Mouse (Mus musculus) intestine, embryonic 16.5 days (tissue): ENCODE results near the gene Vwc2. TPM values are rescaled to one million over a fixed set of nuclear protein-coding genes. Genes with fewer than 3 reads are reported as not detected.

Source experiments
- ATAC-seq: fragments of 200-750 bp; cut with Nextera tagmentation; 2 replicates; pipeline ENCODE4 v1.8.0; 2017; ENCODE audit warnings: moderate TSS enrichment, moderate library complexity
- H3K27ac ChIP-seq: fragments of 300-500 bp; sonication (generic); 2 replicates; pipeline ENCODE4 v1.5.1; 2014; ENCODE audit warnings: mild to moderate bottlenecking, low read length
- H3K27me3 ChIP-seq: fragments of 300-500 bp; sonication (generic); replicated peaks from 2 replicates; pipeline ENCODE4 v1.6.1; 2014; ENCODE audit warnings: low read length, control low read depth, mixed read lengths; ENCODE audit not compliant: control insufficient read depth, insufficient read depth
- H3K36me3 ChIP-seq: fragments of 300-500 bp; sonication (generic); 2 replicates; pipeline ENCODE4 v1.6.1; 2014; ENCODE audit warnings: low read length, control low read depth; ENCODE audit not compliant: control insufficient read depth, insufficient read depth
- H3K4me1 ChIP-seq: fragments of 300-500 bp; sonication (generic); 2 replicates; pipeline ENCODE4 v1.6.1; 2014; ENCODE audit warnings: low read length, control low read depth, mixed read lengths; ENCODE audit not compliant: control insufficient read depth, insufficient read depth
- H3K4me2 ChIP-seq: fragments of 300-500 bp; sonication (generic); 2 replicates; pipeline ENCODE4 v1.6.1; 2014; ENCODE audit warnings: low read depth, low read length, control low read depth
- H3K4me3 ChIP-seq: fragments of 300-500 bp; sonication (generic); 2 replicates; pipeline ENCODE4 v1.5.1; 2014; ENCODE audit warnings: mild to moderate bottlenecking, low read length
- H3K9ac ChIP-seq: fragments of 300-500 bp; sonication (generic); 2 replicates; pipeline ENCODE4 v1.6.1; 2014; ENCODE audit warnings: low read depth, low read length
- H3K9me3 ChIP-seq: fragments of 300-500 bp; sonication (generic); 2 replicates; pipeline ENCODE4 v1.6.1; 2016; ENCODE audit warnings: low read length, control low read depth; ENCODE audit not compliant: control insufficient read depth
- WGBS: fragments of 180-500 bp; shearing (Covaris S2); extraction: QIAGEN DNeasy Blood & Tissue Kit; methylation state at CpG from one replicate; pipeline ENCODE4 v1.1.7; 2014; 5-methylcytosine and 5-hydroxymethylcytosine counted together
- polyA plus RNA-seq: library from polyadenylated mRNA; unstranded; fragments of >200 nt; fragmentation: Nextera tagmentation; extraction: Ambion mirVana; gene quantifications from 2 replicates; pipeline ENCODE4 v1.2.1, GENCODE M21; 2015

Gene Vwc2
- polyA plus RNA-seq, 1 experiment from 2014 or later = 0.22 TPM

DNA sequence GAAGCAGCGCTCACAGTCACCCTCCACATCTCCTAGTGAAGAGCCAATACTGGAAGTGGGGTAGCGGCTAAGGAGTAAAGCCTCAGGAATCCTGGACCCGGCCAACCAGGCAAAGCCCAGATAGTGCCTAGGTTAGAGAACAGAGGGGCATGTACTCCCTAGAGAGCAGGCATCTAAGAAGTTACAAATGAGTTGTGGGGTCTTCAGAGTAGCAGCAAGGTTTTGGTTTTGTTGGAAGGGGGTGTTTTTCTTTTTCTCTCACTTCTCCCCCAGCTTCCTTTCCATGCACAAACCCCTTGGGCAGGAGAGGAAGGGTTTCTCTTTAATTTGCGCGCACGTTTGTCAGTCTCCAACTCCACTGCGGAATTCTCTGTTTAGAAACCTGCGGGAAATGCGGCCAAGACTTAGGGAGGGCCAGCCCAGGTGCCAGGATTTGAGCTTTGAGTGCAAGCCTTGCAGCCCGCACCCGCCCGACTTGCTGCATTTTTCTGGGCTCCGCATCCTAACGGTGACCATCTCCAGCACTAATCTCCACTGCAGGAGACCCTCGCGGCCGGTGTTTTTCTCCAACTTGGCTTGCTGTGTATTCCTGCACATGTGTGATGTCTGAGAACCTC, 1.1 kb downstream of the Vwc2 start:
- Histone ChIP-seq H3K4me2 (peak overlapping the region; percentile 78), H3K9ac (0 out of 2 replicates have a peak overlapping the region, but pooled peaks have one; percentile 33), H3K9me3 (no peaks in the 10 kb centered on the region), H3K27ac (no peak overlapping the region), H3K36me3 (no peaks in the 10 kb centered on the region), H3K4me3 (peak overlapping the region; percentile 48), H3K4me1 (peaks cover 16% of the 10 kb centered on the region), H3K27me3 (peaks cover 47% of the 10 kb centered on the region)
- no peak for ATAC-seq
- WGBS = 1% methylated on average over 17 of the region's 17 CpGs

DNA sequence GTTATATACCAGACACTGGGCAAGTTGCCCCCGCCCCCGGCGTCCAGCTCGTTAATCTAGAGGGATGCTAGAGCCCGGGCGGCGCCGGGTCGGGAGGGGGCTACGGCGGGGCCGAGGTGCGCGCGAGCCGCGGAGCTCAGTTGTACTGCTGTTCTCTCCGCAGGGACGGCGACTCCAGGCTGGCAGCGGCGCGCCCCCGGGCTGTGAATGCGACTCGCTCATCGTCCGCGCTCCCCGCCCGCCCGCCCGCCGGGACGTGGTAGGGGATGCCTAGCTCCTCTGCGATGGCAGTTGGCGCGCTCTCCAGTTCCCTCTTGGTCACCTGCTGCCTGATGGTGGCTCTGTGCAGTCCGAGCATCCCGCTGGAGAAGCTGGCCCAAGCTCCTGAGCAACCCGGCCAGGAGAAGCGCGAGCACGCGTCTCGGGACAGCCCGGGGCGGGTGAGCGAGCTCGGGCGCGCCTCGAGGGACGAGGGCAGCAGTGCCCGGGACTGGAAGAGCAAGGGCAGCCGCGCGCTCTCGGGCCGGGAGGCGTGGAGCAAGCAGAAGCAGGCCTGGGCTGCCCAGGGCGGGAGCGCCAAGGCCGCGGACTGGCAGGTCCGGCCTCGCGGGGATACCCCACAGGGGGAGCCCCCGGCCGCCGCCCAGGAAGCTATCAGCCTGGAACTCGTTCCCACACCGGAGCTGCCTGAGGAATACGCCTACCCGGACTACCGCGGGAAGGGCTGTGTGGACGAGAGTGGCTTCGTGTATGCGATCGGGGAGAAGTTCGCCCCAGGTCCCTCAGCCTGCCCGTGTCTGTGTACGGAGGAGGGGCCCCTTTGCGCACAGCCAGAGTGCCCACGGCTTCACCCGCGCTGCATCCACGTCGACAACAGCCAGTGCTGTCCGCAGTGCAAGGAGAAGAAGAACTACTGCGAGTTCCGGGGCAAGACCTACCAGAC, 1.9 kb downstream of the Vwc2 start:
- peak; percentile 73 for ATAC-seq
- WGBS = under 1% methylated on average over 93 of the region's 93 CpGs
- Histone ChIP-seq H3K27ac (no peak overlapping the region), H3K4me2 (peak overlapping the region; percentile 78), H3K9me3 (no peaks in the 10 kb centered on the region), H3K27me3 (peaks cover 47% of the 10 kb centered on the region), H3K4me1 (peaks cover 16% of the 10 kb centered on the region), H3K9ac (peak overlapping the region; percentile 33; the same call in 1 of the 2 replicates), H3K36me3 (no peaks in the 10 kb centered on the region), H3K4me3 (peak overlapping the region; percentile 48)

DNA sequence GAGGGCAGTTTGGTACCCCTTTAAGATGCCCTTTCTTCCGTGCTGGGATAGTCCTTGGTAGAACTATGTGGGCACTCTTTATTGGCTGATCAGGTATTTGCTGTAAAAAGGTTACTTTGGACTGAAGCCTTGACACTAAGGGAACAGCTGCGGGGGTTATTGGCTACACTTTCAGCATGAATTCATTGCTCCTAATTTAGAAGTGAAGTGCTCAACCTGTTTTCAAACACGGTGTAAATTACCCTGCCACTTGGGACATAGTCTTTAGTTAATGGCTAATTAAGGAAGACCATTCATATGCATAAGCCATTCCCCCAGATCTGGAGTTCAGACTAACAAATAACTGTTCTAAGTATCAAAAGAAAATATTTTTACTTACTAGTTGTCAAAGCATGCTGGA, 2.7 kb downstream of the Vwc2 start:
- peaks cover 47% of the 10 kb centered on the region for H3K27me3 ChIP-seq

DNA sequence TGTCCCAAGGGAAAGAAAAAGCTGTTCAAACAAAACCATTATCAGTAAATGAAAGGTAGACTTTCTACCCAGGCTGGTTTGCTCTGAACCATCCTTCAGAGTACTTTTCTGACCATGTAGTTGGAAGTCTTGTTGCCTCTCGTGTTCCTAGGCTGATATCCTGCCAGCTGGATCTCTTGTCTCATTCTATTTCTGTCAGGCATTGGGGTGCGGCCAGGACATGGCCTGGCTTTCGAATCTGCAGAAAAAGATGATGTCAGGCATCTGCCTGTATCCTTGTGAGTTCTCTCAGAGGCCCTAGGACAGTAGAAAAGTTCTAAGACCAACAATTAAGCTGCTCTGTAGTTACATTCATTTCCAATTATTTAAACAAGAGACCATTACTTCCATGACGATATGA, 8.8 kb downstream of the Vwc2 start:
- Histone ChIP-seq H3K9me3 (no peaks in the 10 kb centered on the region), H3K27me3 (peaks cover 2% of the 10 kb centered on the region; the same call in 1 of the 2 replicates), H3K4me3 (no peak overlapping the region), H3K27ac (no peak overlapping the region), H3K9ac (no peak overlapping the region), H3K36me3 (no peaks in the 10 kb centered on the region), H3K4me2 (no peak overlapping the region), H3K4me1 (no peaks in the 10 kb centered on the region)
- no peak for ATAC-seq
- 73% methylated on average over 4 of the region's 4 CpGs for WGBS

More for the DNA sequence above, 2.7 kb downstream of the Vwc2 start:
- no peak overlapping the region for H3K4me3 ChIP-seq
- 6% methylated on average over 3 of the region's 3 CpGs for WGBS
- H3K4me1 ChIP-seq = peaks cover 16% of the 10 kb centered on the region
- H3K36me3 ChIP-seq = no peaks in the 10 kb centered on the region
- no peaks in the 10 kb centered on the region for H3K9me3 ChIP-seq
- H3K4me2 ChIP-seq = no peak overlapping the region
- H3K27ac ChIP-seq = no peak overlapping the region
- ATAC-seq = no peak
- no peak overlapping the region for H3K9ac ChIP-seq

DNA sequence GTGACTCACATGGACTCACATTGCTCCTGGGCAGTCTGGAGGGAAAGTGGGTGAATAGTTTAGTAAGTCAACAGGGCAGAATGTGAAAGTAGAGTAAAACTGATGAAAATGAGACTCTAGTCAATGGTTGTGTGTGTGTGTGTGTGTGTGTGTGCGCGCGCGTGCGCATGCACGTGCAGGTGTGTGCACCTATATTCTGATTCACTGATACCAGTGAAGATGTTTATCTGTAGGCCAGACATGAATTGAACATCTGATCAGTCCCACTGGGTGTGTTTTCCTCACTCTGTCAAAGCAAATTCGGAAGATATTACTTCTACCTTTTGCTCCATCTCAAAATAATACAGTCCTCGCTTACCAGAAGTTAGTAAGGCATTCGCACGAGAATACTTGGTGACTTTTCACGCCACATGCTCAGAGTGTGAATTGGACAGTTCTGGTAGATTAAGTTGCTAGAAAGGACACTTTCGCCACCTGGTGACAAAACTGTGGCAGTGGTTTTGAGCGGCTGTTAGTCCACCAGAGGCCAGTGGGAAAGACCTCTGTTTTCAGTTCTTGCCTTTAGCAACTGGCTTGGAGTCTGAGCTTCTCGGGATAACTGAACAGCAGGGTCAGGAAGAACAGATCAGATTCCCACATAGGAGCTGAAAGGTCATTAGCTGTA, 17.5 kb downstream of the Vwc2 start:
- Histone ChIP-seq H3K4me2 (no peak overlapping the region), H3K36me3 (no peaks in the 10 kb centered on the region), H3K4me3 (no peak overlapping the region), H3K4me1 (no peaks in the 10 kb centered on the region), H3K27me3 (no peaks in the 10 kb centered on the region; the same call in 1 of the 2 replicates), H3K9ac (no peak overlapping the region), H3K27ac (no peak overlapping the region), H3K9me3 (no peaks in the 10 kb centered on the region)
- 54% methylated on average over 14 of the region's 14 CpGs for WGBS
- ATAC-seq = peak; percentile 53; the same call in 1 of the 2 replicates

DNA sequence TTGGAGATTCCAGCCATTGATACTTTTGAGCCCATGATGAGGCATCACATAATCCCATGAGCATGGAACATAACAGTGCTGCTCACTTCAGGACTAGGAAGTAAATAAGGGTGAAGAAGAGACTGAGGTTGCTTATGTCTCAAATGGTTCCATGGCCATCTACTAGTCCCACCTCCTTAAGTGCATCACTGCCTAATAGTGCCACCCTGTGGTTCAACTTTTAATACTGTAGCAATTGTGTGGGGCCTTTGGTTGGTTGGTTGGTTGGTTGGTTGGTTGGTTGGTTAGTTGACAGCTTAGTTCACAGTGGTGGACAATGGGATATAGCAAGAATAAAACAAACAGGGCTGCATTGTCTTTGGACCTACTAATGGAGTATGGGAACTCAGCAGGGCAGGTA, 26.6 kb downstream of the Vwc2 start:
- Histone ChIP-seq H3K36me3 (no peaks in the 10 kb centered on the region), H3K4me2 (no peak overlapping the region), H3K9me3 (no peaks in the 10 kb centered on the region), H3K4me3 (no peak overlapping the region), H3K4me1 (no peaks in the 10 kb centered on the region), H3K27ac (no peak overlapping the region), H3K9ac (no peak overlapping the region), H3K27me3 (no peaks in the 10 kb centered on the region)
- no peak for ATAC-seq

- Histone ChIP-seq H3K4me1 (no peaks in the 10 kb centered on the region), H3K27me3 (no peaks in the 10 kb centered on the region), H3K4me2 (no peak overlapping the region), H3K9ac (no peak overlapping the region), H3K4me3 (no peak overlapping the region), H3K9me3 (no peaks in the 10 kb centered on the region; the same call in 1 of the 2 replicates), H3K27ac (no peak overlapping the region), H3K36me3 (no peaks in the 10 kb centered on the region)
- no peak for ATAC-seq
- 69% methylated on average over 1 of the region's 1 CpGs for WGBS
Observed at GRCm38 (mm10) chr11:11152681-11153080, 38.7 kb downstream of the Vwc2 start.

DNA sequence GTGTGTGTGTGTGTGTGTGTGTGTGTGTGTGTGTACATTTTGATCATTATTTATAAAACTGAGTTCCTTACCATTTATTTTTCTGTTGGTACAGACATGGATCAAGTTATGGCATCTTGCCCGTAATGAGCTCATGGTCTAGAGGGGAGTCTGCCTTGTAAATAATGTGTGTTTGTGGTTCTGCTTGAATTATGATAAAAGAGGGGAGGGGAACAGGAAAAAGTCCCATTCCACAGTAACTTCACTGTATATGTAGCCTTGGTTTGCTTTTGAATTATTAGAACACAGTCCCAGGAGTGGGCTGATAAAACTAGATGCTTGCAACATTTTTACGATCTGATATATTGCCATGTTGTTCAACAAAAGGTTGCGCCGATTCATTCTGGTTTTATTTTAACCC, 57.4 kb downstream of the Vwc2 start:
- Histone ChIP-seq H3K4me1 (no peaks in the 10 kb centered on the region), H3K27ac (no peak overlapping the region), H3K4me3 (no peak overlapping the region), H3K9me3 (no peaks in the 10 kb centered on the region), H3K36me3 (no peaks in the 10 kb centered on the region), H3K27me3 (no peaks in the 10 kb centered on the region), H3K9ac (no peak overlapping the region), H3K4me2 (no peak overlapping the region)
- WGBS = 65% methylated on average over 4 of the region's 4 CpGs
- ATAC-seq = no peak

DNA sequence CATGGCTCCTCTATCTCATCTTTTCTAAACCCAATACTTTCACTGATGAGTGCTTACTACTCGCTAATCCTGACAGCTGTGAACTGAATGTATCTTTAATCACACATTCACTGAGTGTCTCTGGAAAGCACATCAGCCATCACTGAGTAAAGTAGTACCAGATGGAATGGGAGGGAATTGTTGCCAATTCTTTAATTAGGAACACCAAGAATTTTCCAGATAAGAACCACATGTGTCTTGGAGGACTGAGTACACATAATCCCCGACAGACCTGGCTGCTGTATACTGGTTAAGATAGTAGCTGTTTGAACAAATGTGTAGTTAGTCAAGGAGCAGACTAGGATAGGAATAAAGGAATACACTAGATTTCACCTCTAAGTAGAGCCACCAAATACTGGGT, 61.2 kb downstream of the Vwc2 start:
- no peaks in the 10 kb centered on the region for H3K4me1 ChIP-seq
- no peak for ATAC-seq
- no peaks in the 10 kb centered on the region for H3K27me3 ChIP-seq
- H3K9ac ChIP-seq = no peak overlapping the region
- no peak overlapping the region for H3K27ac ChIP-seq
- H3K4me3 ChIP-seq = no peak overlapping the region
- no peak overlapping the region for H3K4me2 ChIP-seq
- 66% methylated on average over 2 of the region's 2 CpGs for WGBS
- no peaks in the 10 kb centered on the region for H3K9me3 ChIP-seq
- no peaks in the 10 kb centered on the region for H3K36me3 ChIP-seq
